Mouse (Mus musculus): Measurements from ENCODE around the gene Phactr3. TPM values are rescaled to one million over a fixed set of nuclear protein-coding genes. Genes with fewer than 3 reads are reported as not detected.

The Phactr3 gene
- total RNA-seq, 1 experiment from 2014 or later: not detected

DNA sequence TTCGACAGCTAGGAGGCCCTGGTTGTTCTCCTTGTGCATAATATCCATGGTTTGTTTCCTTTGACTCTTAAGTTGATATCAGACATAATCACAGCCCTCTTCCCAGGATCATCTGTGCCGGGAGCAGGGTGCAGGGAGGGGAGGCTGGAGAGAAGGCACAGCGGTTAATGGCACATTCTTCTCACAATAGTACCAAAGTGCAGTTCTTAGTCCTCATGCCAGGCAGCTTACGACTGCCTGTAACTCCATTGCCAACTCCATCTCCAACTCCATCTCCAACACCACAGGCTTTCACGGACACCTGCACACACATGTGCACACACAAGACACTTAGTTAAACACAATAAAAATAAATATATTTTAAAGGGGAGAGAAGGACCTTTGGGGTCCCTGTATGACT, 11.8 kb downstream of the Phactr3 start:
- ATAC-seq (replicated peaks in 1 of 2; ENCODE audit: insufficient read depth in 1 of 2, low FRiP score in 2 of 2, low TSS enrichment in 1 of 2, low read depth in 1 of 2, poor library complexity in 2 of 2, severe bottlenecking in 2 of 2): no peak

DNA sequence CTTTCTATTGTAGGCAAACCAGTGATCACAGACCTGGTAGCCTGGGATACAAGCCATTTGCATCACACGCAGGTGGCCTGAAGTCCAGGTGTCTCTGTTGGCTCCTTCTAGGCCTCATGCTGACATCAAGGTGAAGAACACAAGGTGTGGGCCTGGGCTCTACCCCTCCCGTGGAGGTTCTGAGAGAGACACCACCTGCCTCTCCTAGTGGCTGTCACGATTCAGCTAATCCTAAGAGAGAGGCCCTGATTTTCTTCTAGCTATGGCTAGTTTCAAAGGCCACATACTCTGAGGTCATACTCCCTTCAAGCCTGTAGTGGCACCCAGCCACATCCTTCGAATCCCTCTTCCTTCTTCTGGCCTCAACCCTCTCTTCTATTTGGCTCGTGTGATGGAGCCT, 12.2 kb downstream of the Phactr3 start:
- ATAC-seq (replicated peaks in 1 of 2; ENCODE audit: insufficient read depth in 1 of 2, low FRiP score in 2 of 2, low TSS enrichment in 1 of 2, low read depth in 1 of 2, poor library complexity in 2 of 2, severe bottlenecking in 2 of 2): no peak

DNA sequence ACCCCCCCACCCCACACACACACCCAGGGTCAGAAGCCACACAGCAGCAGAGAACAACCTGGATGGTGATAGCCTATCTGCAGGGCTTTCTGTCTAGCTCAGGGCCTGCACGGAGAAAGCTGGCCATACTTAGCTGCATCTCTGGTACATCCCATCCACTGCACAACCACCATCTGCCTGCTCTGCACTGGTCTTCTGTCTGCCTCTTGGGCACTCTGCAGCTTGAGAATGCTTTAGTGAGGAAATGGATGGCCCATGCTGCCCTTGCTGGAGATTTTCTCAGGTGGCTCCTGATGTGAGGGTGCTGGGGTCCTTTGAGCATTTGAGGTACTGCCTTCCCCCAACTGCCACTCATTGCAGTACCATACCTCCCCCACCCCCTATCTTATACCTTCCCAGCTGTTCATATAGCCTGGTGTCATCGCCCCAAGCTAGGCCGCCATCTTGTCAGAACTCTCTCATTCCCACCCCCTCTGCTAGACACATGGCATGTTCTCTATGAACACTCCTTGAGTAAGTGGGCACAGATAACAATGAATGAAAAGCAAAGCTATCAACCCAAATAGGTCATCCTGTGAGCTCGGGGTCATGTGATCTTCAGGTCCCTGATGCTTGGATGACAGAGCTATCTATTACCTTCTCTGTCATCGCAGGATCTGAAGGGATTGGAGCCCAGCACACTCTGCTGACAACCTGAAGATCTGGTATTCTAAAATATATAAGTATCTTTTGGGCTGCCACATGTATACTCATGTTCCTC, 13.0 kb downstream of the Phactr3 start:
- ATAC-seq (replicated peaks in 1 of 2; ENCODE audit: insufficient read depth in 1 of 2, low FRiP score in 2 of 2, low TSS enrichment in 1 of 2, low read depth in 1 of 2, poor library complexity in 2 of 2, severe bottlenecking in 2 of 2): no peak

DNA sequence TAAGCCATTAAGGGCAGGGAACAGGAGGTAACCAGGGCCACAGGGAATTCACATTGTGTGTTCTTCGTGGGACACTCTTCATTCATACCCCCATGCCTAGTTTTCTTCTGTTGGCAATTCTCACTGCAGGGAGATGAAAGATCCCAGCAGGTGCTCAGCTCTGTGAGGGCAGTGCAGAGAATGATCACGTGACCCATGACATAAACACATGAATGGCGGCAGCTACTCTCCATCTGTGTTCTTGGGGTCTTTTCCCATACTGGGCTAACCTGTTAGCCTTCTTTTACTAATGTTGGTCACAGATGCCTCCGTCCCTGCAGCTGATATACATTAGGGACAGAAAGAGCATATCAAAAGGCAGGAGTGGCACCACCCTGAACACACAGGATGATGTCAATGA, 16.9 kb downstream of the Phactr3 start:
- ATAC-seq (replicated peaks in 1 of 2; ENCODE audit: insufficient read depth in 1 of 2, low FRiP score in 2 of 2, low TSS enrichment in 1 of 2, low read depth in 1 of 2, poor library complexity in 2 of 2, severe bottlenecking in 2 of 2): no peak

DNA sequence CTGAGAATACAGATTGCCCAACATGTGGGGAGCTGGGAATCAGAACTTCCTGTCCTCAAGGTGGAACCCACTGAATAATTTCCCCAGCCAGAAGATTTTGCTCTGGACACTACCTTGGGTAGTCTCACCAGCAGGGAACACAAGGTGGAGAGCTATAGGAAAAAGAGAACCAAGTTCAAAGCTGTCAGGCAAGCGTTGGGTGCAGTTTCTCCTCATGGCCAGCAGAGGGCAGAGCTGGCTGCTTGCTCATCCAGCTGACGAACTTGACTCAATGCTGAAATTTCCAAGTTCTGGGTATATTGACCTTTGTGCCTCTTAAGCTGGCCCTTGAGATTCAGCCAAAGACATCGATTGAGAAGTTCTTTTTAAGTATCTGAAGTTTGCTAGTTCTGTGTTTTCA, 18.7 kb downstream of the Phactr3 start:
- ATAC-seq (replicated peaks in 1 of 2; ENCODE audit: insufficient read depth in 1 of 2, low FRiP score in 2 of 2, low TSS enrichment in 1 of 2, low read depth in 1 of 2, poor library complexity in 2 of 2, severe bottlenecking in 2 of 2): peak; percentile 83 to 84; a peak in 3 of 4 replicates

DNA sequence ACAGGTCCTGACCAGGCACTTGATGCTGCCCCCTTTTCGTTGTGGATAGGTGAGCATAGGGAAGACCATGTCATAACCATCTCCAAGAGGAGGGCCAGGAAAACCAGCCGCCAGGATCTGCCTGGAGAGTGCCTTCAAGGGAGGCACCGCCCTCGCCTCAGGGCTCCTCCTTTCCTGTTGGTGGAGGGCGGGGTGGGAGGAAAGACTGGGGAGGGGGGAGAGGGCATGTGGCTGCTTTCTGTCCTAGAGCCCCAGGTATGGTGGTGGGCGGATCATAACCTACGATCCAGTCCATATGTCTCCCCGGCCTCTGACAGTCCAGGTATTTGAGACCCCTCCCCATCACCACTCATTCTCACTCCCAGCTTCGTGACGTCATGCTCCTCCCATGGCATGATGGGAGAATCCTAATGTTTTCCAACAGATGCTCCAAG, 22.7 kb downstream of the Phactr3 start:
- ATAC-seq (replicated peaks in 1 of 2; ENCODE audit: insufficient read depth in 1 of 2, low FRiP score in 2 of 2, low TSS enrichment in 1 of 2, low read depth in 1 of 2, poor library complexity in 2 of 2, severe bottlenecking in 2 of 2): no peak

DNA sequence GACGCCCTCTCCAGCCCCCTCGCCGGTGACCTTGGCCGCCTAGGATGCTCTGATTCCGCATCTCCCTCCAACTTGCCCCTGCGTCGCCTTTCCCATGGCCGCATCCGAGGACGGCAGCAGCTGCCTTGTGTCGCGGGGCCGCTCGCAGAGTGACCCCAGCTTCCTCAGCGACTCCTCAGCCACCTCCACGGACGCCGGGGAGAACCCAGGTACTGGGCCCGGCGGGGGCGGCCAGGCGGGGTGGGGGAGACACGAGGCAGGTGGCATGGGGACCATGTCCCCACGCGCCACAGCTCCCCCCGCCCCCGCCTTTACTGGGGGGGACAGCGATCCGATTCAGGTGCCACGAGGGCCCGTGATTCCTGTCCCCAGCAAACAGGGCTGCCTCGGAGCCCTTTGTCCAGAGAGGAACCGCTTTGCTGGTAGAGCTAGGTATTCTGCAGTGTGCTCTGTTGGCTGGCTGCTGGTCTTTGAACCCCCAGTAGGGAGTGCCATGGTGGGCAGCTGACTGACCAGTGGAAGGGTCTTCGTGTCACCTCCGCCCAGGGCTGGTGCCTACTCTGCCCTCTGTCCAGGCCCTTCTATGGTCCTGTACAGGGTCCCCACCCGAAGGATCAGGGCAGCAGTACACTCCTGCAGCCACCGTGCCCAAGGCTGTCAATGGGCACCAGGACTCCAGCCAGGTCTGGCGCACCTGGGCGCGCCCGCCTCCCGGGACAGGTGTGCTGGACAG, 23.7 kb downstream of the Phactr3 start:
- no peak for ATAC-seq (replicated peaks in 1 of 2; ENCODE audit: insufficient read depth in 1 of 2, low FRiP score in 2 of 2, low TSS enrichment in 1 of 2, low read depth in 1 of 2, poor library complexity in 2 of 2, severe bottlenecking in 2 of 2)

DNA sequence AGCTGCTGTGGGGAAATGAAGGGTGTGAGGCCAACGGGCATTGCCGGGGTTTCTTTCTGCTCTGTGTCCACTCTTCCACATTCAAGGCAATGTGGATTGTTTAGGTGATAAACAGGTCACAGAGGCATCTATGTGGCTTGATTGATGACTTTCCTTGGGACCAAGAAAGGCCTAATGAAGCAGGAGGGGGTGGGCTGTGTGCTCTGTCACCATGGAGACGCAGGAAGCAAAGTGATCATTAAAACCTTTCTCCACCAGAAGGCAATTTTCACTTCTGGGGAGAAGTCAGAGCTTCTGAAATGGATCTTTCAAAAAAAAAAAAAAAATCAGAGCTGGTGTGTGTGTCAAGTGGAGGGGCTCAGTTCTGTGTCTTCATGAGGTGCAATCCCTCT, 24.2 kb downstream of the Phactr3 start:
- no peak for ATAC-seq (replicated peaks in 1 of 2; ENCODE audit: insufficient read depth in 1 of 2, low FRiP score in 2 of 2, low TSS enrichment in 1 of 2, low read depth in 1 of 2, poor library complexity in 2 of 2, severe bottlenecking in 2 of 2)

DNA sequence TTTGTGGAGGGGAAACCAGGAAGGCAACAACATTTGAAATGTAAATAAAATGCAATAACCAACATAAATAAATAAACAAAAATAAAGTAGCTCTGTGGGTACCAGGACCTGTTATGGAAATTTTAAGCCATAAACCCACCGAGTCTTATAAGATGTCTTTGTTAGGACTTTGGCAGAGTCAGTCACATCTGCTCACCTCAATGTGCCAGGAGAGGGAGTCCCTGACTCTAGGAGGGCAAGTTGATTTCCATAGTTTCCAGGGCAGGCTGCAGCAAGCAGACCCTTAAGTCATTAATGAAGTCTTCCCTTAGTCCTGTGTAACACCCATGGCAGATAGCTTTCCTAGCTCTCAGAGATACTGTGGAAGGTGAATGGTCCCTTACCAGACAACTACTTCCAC, 25.1 kb downstream of the Phactr3 start:
- ATAC-seq (replicated peaks in 1 of 2; ENCODE audit: insufficient read depth in 1 of 2, low FRiP score in 2 of 2, low TSS enrichment in 1 of 2, low read depth in 1 of 2, poor library complexity in 2 of 2, severe bottlenecking in 2 of 2): no peak

DNA sequence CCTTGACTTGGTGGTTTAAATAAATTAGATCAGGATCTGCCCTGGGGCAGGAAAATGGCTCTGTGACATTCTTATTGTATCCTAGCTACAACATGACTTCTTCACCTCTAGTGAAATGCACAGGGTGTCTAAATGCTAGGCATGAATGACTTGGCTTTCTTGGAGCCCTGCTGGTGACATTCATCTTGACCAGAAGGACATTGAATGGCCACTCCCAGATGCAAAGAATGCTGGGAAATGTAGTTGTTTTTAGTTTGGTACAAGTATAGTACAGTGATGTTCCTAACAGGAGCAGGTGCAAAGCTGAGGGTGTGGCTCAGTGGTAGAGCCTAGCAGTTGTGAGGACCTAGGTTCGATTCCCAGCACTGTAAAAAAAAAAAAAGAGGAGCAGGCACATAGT, 30.5 kb downstream of the Phactr3 start:
- ATAC-seq (replicated peaks in 1 of 2; ENCODE audit: insufficient read depth in 1 of 2, low FRiP score in 2 of 2, low TSS enrichment in 1 of 2, low read depth in 1 of 2, poor library complexity in 2 of 2, severe bottlenecking in 2 of 2): no peak

DNA sequence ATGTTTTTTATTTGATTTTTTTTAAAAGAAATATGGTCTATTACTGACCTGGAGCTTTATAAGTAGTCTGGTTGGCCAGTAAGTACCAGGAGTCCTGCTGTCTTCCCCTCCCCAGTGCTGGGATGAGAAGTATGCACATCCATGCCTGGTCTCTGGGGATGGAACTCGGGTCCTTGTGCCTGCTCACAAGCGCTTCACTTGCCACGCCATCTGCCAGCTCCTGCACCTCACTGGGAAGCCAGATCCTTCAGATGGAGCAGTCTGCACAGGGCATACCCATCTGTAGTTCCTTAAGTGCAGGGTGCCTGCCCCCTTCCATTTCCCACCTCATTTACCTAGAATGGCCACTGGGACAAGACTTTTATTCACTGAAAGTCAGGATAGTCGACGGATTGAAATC, 31.9 kb downstream of the Phactr3 start:
- ATAC-seq (replicated peaks in 1 of 2; ENCODE audit: insufficient read depth in 1 of 2, low FRiP score in 2 of 2, low TSS enrichment in 1 of 2, low read depth in 1 of 2, poor library complexity in 2 of 2, severe bottlenecking in 2 of 2): no peak

DNA sequence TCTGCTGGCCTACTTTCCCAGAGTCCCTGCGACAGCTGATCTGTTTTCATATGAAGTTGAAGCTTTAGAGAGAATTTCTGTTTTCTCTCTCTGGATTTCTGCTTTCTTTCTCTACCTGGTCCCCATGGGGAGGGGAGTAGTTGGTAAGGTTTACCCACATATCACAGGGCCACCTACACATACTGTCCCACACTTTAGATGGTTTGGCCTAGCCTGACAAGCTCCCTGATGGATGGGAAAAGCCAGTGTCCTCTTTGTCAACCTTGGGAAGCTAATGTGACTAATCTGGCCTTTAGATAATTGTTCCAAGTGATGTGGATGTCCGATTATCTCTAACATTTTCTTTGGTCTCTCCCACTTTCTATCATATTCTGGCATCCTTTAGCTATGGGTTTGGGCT, 34.8 kb downstream of the Phactr3 start:
- no peak for ATAC-seq (replicated peaks in 1 of 2; ENCODE audit: insufficient read depth in 1 of 2, low FRiP score in 2 of 2, low TSS enrichment in 1 of 2, low read depth in 1 of 2, poor library complexity in 2 of 2, severe bottlenecking in 2 of 2)

DNA sequence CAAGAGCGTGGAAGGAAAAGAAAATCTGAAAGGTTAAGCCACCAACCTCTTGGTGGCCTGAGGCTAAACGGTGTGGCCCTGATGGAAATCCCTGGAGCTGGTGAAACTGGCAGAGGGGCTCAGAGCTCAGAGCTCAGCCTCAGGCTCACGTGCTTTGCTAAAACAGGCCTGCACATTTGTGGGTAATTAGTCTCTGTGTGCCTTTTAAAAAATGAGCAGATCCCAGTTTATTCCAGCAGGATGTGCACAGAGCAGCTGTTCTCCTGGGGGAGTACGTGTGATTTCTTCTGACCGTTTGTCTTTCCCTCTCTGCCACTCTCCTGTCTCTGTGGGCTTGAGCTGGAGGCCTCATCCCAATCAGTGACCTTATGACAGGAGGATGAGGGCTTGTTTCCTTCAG, 35.4 kb downstream of the Phactr3 start:
- no peak for ATAC-seq (replicated peaks in 1 of 2; ENCODE audit: insufficient read depth in 1 of 2, low FRiP score in 2 of 2, low TSS enrichment in 1 of 2, low read depth in 1 of 2, poor library complexity in 2 of 2, severe bottlenecking in 2 of 2)

DNA sequence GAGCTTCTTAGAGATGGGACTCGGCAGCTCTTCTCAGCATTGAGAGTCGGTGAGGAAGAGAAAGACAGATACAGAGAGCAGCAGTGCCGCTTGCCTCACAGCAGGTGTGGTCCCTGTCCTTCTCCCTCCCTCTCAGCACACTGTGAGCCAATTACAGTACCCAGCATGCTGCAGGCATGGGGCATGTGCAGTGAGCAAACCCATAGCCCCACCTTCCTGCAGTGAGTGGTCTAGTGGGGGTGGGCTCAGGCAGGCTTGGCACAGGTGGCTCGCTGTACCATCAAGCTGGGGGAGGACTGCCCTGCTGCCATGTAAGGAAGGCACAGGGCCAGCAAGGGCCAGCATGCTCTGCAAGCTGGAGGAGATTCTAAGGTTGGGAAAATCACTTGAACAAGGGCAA, 35.8 kb downstream of the Phactr3 start:
- no peak for ATAC-seq (replicated peaks in 1 of 2; ENCODE audit: insufficient read depth in 1 of 2, low FRiP score in 2 of 2, low TSS enrichment in 1 of 2, low read depth in 1 of 2, poor library complexity in 2 of 2, severe bottlenecking in 2 of 2)

DNA sequence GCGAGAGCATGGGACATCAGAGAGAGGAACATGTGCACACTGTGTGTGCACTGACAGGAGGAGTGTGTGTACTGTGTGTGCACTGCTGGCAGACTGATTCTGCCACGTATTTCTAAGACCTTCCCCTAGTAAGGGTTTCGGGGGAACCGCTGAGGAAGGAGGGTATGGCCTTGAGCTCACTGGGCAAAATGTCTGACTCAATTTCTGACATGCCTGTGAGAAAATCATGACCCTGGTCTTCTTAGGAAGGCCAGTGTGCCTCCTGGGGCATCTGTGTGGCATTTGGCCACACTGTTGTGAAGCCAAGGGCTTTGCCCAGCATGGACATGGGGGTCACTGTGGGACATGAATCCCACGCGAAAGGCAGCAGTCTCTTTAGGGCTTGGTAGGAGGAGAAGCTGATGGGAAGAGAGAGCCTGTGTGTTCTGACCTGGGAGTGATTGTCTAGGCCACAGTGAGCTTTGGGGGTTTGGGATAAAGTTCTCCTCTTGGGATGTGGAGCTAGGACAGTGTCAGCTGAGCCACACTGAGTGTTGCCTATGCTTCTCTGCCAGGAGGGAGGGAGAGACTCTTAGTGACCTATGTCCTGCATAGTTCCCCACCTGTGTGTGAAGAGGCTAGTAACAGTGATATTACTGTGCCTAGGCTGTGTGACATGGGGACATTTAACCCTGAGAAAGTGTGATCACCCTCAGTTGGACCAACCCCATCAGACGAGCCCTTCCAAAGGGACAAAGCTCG, 36.6 kb downstream of the Phactr3 start:
- no peak for ATAC-seq (replicated peaks in 1 of 2; ENCODE audit: insufficient read depth in 1 of 2, low FRiP score in 2 of 2, low TSS enrichment in 1 of 2, low read depth in 1 of 2, poor library complexity in 2 of 2, severe bottlenecking in 2 of 2)

DNA sequence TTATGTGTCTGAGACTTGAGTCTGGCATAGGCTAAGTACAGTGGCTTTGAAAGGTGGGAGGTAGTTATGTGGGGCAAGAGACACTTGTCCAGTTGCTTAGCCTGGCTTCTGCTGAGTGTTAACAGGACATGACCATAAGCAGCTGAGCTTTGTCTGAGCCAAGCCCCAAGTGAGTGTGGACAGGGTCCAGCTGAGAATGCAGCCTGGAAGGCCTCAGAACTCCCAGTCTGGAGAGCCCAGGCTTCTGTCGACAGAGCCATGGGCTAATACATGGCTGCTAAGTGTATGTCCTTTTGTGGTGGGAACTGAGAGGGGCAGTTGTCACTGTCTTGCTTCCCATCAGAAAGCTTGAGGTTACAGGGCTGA, 37.1 kb downstream of the Phactr3 start:
- ATAC-seq (replicated peaks in 1 of 2; ENCODE audit: insufficient read depth in 1 of 2, low FRiP score in 2 of 2, low TSS enrichment in 1 of 2, low read depth in 1 of 2, poor library complexity in 2 of 2, severe bottlenecking in 2 of 2): no peak

DNA sequence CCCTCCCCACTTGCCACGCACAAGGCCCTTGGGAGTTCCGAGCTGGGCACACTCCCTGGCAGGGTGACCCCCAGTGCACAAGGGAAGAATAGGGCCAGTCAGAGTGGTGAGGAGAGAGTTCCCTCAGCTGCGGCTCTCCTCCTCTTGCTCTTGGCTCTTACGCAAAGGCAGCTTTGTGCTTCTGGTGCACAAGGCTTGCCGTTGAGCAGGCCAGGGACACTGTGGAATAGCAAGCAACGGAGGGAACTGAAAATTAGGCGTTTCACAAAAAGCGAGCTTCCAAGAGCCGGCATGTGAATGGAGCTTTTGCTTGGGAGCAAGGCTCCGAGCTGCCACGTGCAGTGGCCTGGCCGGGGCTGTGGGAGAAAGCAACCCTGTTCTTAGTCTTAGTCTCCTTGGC, 40.2 kb downstream of the Phactr3 start:
- ATAC-seq (replicated peaks in 1 of 2; ENCODE audit: insufficient read depth in 1 of 2, low FRiP score in 2 of 2, low TSS enrichment in 1 of 2, low read depth in 1 of 2, poor library complexity in 2 of 2, severe bottlenecking in 2 of 2): no peak

DNA sequence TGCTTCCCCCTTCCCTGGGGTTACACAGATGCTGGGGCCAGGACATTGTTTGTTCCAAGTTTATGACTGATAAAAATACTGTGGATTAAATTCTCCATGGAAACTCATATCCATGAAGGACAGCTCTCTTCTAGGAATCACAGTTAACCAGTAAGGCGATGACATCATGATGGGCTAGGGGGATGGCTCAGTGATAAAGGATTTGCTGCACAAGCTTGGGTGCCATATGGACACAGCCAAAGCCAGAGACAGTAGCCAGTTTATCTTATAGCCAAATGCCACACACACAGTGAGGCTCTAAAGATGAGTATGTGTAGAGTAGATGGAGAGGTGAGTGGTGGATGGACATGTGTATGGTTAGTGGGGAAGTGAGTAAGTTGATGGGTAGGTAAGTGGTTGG, 45.2 kb downstream of the Phactr3 start:
- ATAC-seq (replicated peaks in 1 of 2; ENCODE audit: insufficient read depth in 1 of 2, low FRiP score in 2 of 2, low TSS enrichment in 1 of 2, low read depth in 1 of 2, poor library complexity in 2 of 2, severe bottlenecking in 2 of 2): no peak

Measured in hematopoietic stem cell, adult 5-6 weeks (primary cell).